Comparison of ENCODE assay signal across 24 mouse cellular contexts in the genomic region with DNA sequence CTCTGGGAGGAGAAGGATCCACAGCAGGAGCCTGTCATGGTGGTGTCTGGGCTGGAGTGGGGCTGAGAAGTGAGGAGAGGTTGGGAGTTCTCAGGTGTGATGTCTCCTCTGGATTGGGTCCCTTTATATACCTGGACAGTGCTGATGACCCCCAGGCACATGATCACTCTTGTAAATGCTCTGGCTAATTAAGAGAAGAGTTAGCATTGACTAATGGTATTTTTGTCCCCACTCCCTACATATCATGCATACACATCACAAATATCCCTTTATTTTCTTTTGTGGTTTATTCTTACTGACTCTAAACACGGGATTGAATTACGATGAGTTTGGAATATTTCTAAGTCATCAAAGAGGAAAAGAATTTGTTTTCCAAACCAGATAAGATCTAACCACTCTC. TPM values are rescaled to one million over a fixed set of nuclear protein-coding genes. Genes with fewer than 3 reads are reported as not detected.
"Had no signal": no experiment of that assay in that cellular context is flagged by ENCODE, and none has a peak within 500 bp of the region (broad histone marks: within the 10 kb centered on the region; RNA-seq: fewer than 3 reads in every experiment).

A gene (minus strand): TSS at position 101 of the 400 bp plus-strand sequence.

- DNase-seq: retina, postnatal 1 day; right cerebral cortex, adult 18-20 months; right cerebral cortex, postnatal 14 days; right cerebral cortex, postnatal 25 days; right cerebral cortex, postnatal 4 days; spleen, adult 18-20 months; thymus, adult 18-20 months; thymus, adult 2 months; thymus, postnatal 14 days; thymus, postnatal 25 days; thymus, postnatal 36 days; thymus, postnatal 4 days had no signal

- H3K27me3 ChIP-seq: neural tube, embryonic 13.5 days; neural tube, embryonic 15.5 days; stomach, embryonic 15.5 days had no signal

RNA-seq across cellular contexts. Expression of the gene that starts here (rescaled TPM):
- total RNA-seq: neutrophil, adult 5-6 weeks had no signal
- polyA plus RNA-seq: neural tube, embryonic 13.5 days; neural tube, embryonic 14.5 days; neural tube, embryonic 15.5 days; spleen, adult 2 months; stomach, embryonic 14.5 days; stomach, embryonic 15.5 days; stomach, embryonic 16.5 days; stomach, postnatal 0 days; testis, adult 2 months; thymus, adult 2 months; thymus, postnatal 0 days; urinary bladder, adult 2 months had no signal
